Mouse (Mus musculus) myocyte (in vitro differentiated cells): ENCODE results near the gene Pld4. TPM values are rescaled to one million over a fixed set of nuclear protein-coding genes. Genes with fewer than 3 reads are reported as not detected.

ENCODE experiments used
- H3K27me3 ChIP-seq: one replicate; pipeline ENCODE4 v1.6.1; 2011; ENCODE audit not compliant: control insufficient read depth, insufficient read depth, insufficient read length
- H3K36me3 ChIP-seq: one replicate; pipeline ENCODE4 v1.6.1; 2011; ENCODE audit not compliant: control insufficient read depth, insufficient read depth
- H3K4me2 ChIP-seq: one replicate; pipeline ENCODE4 v1.6.1; 2011; ENCODE audit warnings: low read depth, control low read depth
- H3K4me3 ChIP-seq: one replicate; pipeline ENCODE4 v1.5.1; 2011; ENCODE audit warnings: mild to moderate bottlenecking, control low read depth, moderate library complexity
- H3K79me2 ChIP-seq: one replicate; pipeline ENCODE4 v1.6.1; 2011; ENCODE audit not compliant: control insufficient read depth, insufficient read depth
- H3ac ChIP-seq: one replicate; pipeline ENCODE4 v1.6.1; 2011; ENCODE audit not compliant: control insufficient read depth, insufficient read length
- CEBPB ChIP-seq: IDR thresholded peaks from 2 replicates; pipeline ENCODE4 v1.6.1; 2011; ENCODE audit warnings: mild to moderate bottlenecking, moderate library complexity; ENCODE audit not compliant: poor library complexity, insufficient read depth, severe bottlenecking
- E2F4 ChIP-seq: IDR thresholded peaks from one replicate; pipeline ENCODE4 v1.6.1; 2011; ENCODE audit warnings: mild to moderate bottlenecking, control low read depth, moderate library complexity; ENCODE audit not compliant: insufficient read depth
- MAX ChIP-seq: IDR thresholded peaks from one replicate; pipeline ENCODE4 v1.6.1; 2011; ENCODE audit warnings: low read depth, mild to moderate bottlenecking, control low read depth
- MYOD1 ChIP-seq, 3 experiments: IDR thresholded peaks; one replicate each; pipeline ENCODE4 v1.6.1; 2011; ENCODE audit warnings: control low read depth in 2 of 3, low read depth in 2 of 3, mild to moderate bottlenecking in 2 of 3, moderate library complexity in 1 of 3; ENCODE audit not compliant: insufficient read length in 2 of 3, control insufficient read depth in 1 of 3
- MYOG ChIP-seq, 3 experiments: IDR thresholded peaks; one replicate each; pipeline ENCODE4 v1.6.1; 2011; ENCODE audit warnings: control low read depth in 2 of 3, low read depth in 2 of 3, mild to moderate bottlenecking in 2 of 3; ENCODE audit not compliant: insufficient read length in 2 of 3, control insufficient read depth in 1 of 3, insufficient read depth in 1 of 3
- POLR2A ChIP-seq: IDR thresholded peaks from one replicate; pipeline ENCODE4 v1.6.1; 2011; ENCODE audit warnings: low read depth, mild to moderate bottlenecking, control low read depth, moderate library complexity; ENCODE audit not compliant: insufficient read length
- POLR2AphosphoS2 ChIP-seq: IDR thresholded peaks from one replicate; pipeline ENCODE4 v1.6.1; 2011; ENCODE audit warnings: low read depth, control low read depth; ENCODE audit not compliant: insufficient read length
- REST ChIP-seq: IDR thresholded peaks from one replicate; pipeline ENCODE4 v1.6.1; 2011; ENCODE audit warnings: mild to moderate bottlenecking, control low read depth, moderate library complexity; ENCODE audit not compliant: insufficient read depth, insufficient read length
- SRF ChIP-seq: IDR thresholded peaks from one replicate; pipeline ENCODE4 v1.6.1; 2011; ENCODE audit warnings: low read depth; ENCODE audit not compliant: control insufficient read depth, insufficient read length
- TCF12 ChIP-seq: IDR thresholded peaks from one replicate; pipeline ENCODE4 v1.6.1; 2011; ENCODE audit warnings: mild to moderate bottlenecking, control low read depth; ENCODE audit not compliant: poor library complexity, insufficient read depth, severe bottlenecking
- TCF3 ChIP-seq: IDR thresholded peaks from one replicate; pipeline ENCODE4 v1.6.1; 2011; ENCODE audit warnings: low read depth, control low read depth; ENCODE audit not compliant: insufficient read length
- USF1 ChIP-seq: IDR thresholded peaks from one replicate; pipeline ENCODE4 v1.6.1; 2011; ENCODE audit warnings: low read depth, mild to moderate bottlenecking, control low read depth, moderate library complexity
- polyA plus RNA-seq: library from polyadenylated mRNA; unstranded; fragments of >200 nt; fragmentation: generic; extraction: Trizol; gene quantifications from one replicate; pipeline ENCODE4 v1.2.1, GENCODE M21; 2012; ENCODE audit warnings: missing spikeins

Gene Pld4
- polyA plus RNA-seq, 1 experiment, result 0.08 TPM

DNA sequence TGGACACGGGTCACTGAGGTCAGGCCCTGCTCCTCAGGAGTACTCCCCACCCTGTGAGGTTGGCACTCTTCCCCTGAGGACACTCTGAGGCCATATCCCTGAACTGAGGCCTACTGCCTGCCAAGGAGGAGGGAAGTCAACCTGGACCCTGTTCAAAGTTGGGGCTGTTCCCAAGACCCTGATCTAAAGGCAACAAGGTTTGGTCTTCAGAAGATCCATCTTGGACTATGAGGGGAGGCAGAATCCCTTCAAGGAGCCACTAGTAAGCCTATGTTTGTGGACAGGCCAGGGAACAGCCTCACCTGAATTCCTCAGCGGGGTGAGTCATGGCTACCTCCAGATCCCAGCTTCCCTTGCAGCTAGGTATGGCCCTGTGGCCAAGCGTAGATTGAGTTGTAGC is 984 bp upstream of the Pld4 start:
- TF ChIP-seq MAX (no peak), USF1 (no peak), SRF (no peak), REST (no peak), E2F4 (no peak), POLR2AphosphoS2 (no peak), MYOG (IDR thresholded peaks at IDR 0.05; ENCODE audit: control insufficient read depth in 1 of 3, insufficient read depth in 1 of 3, insufficient read length in 2 of 3, low read depth in 2 of 3) (no peak)
- no peak overlapping the region for H3ac ChIP-seq
- H3K4me3 ChIP-seq, result no peak overlapping the region
- H3K4me2 ChIP-seq, result no peak overlapping the region
- no peaks in the 10 kb centered on the region for H3K36me3 ChIP-seq
- H3K27me3 ChIP-seq, result no peaks in the 10 kb centered on the region
- no peaks in the 10 kb centered on the region for H3K79me2 ChIP-seq

GRCm38 (mm10) chr12:112761411-112761810 is 956 bp downstream of the Pld4 start:
- no peak overlapping the region for H3K4me3 ChIP-seq
- H3ac ChIP-seq, result no peak overlapping the region
- TF ChIP-seq POLR2AphosphoS2 (no peak), E2F4 (no peak), POLR2A (no peak), CEBPB (no peak), REST (no peak), MYOD1 (IDR thresholded peaks at IDR 0.05; ENCODE audit: control insufficient read depth in 1 of 3, insufficient read length in 2 of 3, low read depth in 2 of 3) (no peak), SRF (no peak), MAX (no peak), TCF3 (no peak), MYOG (IDR thresholded peaks at IDR 0.05; ENCODE audit: control insufficient read depth in 1 of 3, insufficient read depth in 1 of 3, insufficient read length in 2 of 3, low read depth in 2 of 3) (no peak), USF1 (no peak), TCF12 (no peak)
- H3K36me3 ChIP-seq, result no peaks in the 10 kb centered on the region
- no peak overlapping the region for H3K4me2 ChIP-seq
- H3K79me2 ChIP-seq, result no peaks in the 10 kb centered on the region
- H3K27me3 ChIP-seq, result no peaks in the 10 kb centered on the region

DNA sequence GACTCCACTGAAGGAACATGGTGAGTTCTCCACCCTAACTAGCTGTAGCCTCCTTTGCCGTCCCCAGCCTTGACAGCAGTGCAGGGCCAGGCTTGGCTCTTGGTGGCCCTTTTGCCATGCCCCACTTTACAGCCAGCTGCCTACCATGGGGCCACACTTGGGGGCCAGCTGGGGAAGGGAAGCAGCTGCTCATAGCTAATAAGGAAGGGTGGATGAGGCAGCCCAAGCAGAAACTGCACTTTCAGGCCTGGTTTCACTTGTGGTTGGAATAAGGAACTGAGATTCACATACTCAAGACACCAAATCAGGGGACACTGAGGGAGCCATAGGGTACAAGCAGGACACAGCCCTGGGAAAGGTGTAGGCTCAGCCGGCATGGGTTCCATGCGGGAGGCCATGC is 1.6 kb downstream of the Pld4 start:
- H3K4me3 ChIP-seq, result no peak overlapping the region
- H3K79me2 ChIP-seq, result no peaks in the 10 kb centered on the region
- TF ChIP-seq POLR2A (no peak), MYOG (IDR thresholded peaks at IDR 0.05; ENCODE audit: control insufficient read depth in 1 of 3, insufficient read depth in 1 of 3, insufficient read length in 2 of 3, low read depth in 2 of 3) (peak in 1 of 3 experiments; percentile 41), E2F4 (no peak), MYOD1 (IDR thresholded peaks at IDR 0.05; ENCODE audit: control insufficient read depth in 1 of 3, insufficient read length in 2 of 3, low read depth in 2 of 3) (no peak), CEBPB (no peak), POLR2AphosphoS2 (no peak)
- H3ac ChIP-seq, result no peak overlapping the region
- H3K36me3 ChIP-seq, result no peaks in the 10 kb centered on the region
- H3K27me3 ChIP-seq, result no peaks in the 10 kb centered on the region
- H3K4me2 ChIP-seq, result no peak overlapping the region

DNA sequence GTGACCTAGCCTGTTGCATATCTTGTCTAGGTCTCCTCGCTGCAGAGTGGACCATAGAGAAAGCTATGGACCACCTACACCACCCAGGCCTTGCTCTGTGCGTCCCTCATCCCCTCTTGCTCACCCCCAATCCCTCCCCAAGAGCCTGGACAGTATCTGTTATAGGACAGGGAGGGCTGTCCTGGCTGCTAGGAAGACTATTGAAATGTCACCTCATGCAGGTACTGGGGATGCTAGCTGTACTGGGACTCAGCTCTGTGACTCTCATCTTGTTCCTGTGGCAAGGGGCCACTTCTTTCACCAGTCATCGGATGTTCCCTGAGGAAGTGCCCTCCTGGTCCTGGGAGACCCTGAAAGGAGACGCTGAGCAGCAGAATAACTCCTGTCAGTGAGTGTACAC is 2.7 kb downstream of the Pld4 start:
- H3K79me2 ChIP-seq, result no peaks in the 10 kb centered on the region
- H3K36me3 ChIP-seq, result no peaks in the 10 kb centered on the region
- TF ChIP-seq CEBPB (no peak), MAX (no peak), TCF3 (no peak), POLR2A (no peak), TCF12 (no peak), POLR2AphosphoS2 (no peak), E2F4 (no peak), SRF (no peak), REST (no peak), MYOG (IDR thresholded peaks at IDR 0.05; ENCODE audit: control insufficient read depth in 1 of 3, insufficient read depth in 1 of 3, insufficient read length in 2 of 3, low read depth in 2 of 3) (no peak), USF1 (no peak), MYOD1 (IDR thresholded peaks at IDR 0.05; ENCODE audit: control insufficient read depth in 1 of 3, insufficient read length in 2 of 3, low read depth in 2 of 3) (no peak)
- no peak overlapping the region for H3K4me3 ChIP-seq
- H3ac ChIP-seq, result no peak overlapping the region
- H3K27me3 ChIP-seq, result no peaks in the 10 kb centered on the region
- H3K4me2 ChIP-seq, result no peak overlapping the region

DNA sequence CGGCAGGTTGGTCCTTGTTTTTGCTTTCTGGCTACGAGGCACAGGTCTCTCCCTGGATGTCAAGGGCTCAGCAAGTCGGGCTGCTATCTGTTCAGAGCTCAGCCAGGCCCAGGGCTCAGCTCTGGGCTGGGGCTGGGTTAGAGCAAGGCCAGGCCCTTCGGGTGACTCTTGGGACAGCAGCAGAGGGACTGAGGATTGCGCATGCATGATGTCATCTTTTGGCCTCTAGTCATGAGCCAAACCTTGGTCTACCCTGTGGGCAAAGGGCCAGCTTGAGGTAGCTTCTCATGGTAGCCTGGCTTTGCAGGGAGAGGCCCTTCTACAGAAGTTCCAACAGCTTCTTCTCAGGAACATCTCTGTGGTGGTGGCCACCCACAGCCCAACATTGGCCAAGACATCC is 3.7 kb downstream of the Pld4 start:
- Histone ChIP-seq H3K27me3 (no peaks in the 10 kb centered on the region), H3K4me2 (no peak overlapping the region), H3K36me3 (no peaks in the 10 kb centered on the region), H3ac (no peak overlapping the region), H3K79me2 (no peaks in the 10 kb centered on the region), H3K4me3 (no peak overlapping the region)
- TF ChIP-seq SRF, result no peak
- no peak for TF ChIP-seq TCF12
- no peak for TF ChIP-seq USF1
- TF ChIP-seq E2F4, result no peak
